Mouse (Mus musculus): ENCODE results near the gene Acad10. TPM values are rescaled to one million over a fixed set of nuclear protein-coding genes. Genes with fewer than 3 reads are reported as not detected.
"Not testable (repeated sequence)": the region's sequence is repeated elsewhere in the genome, so short reads cannot be mapped to it uniquely, and the experiment has no call there.

The Acad10 gene
- polyA plus RNA-seq (2015; fragmentation: Nextera tagmentation; extraction: Ambion mirVana): 1.0 and 1.1 TPM in 2 replicates

- peak within 1 kb of the TSS; percentile 64 for H3K27ac ChIP-seq (replicated peaks)
- 1% methylated on average over 85 of the region's 85 CpGs for WGBS
- peak within 1 kb of the TSS; percentile 68 for H3K4me2 ChIP-seq (replicated peaks)
- peaks cover 22% of the 10 kb centered on the region for H3K4me1 ChIP-seq
- H3K27me3 ChIP-seq: no peaks in the 10 kb centered on the region
- H3K9me3 ChIP-seq: no peaks in the 10 kb centered on the region
- H3K36me3 ChIP-seq: peaks cover 22% of the 10 kb centered on the region
- ATAC-seq (replicated peaks): peak; percentile 90
- peak within 1 kb of the TSS; percentile 83 for H3K9ac ChIP-seq (replicated peaks)
- peak within 1 kb of the TSS; percentile 85 for H3K4me3 ChIP-seq
Measured at GRCm38 (mm10) chr5:121660059-121660896, at the start of gene Acad10, which contains the start of gene Brap. Acad10 (minus strand) TSS chr5:121660514. Brap (plus strand) TSS chr5:121660563.

GRCm38 (mm10) chr5:121704512-121705248 is 44.4 kb upstream of the Acad10 start:
- 0 out of 2 replicates have a peak overlapping the region, but pooled peaks have one; percentile 9 for H3K9ac ChIP-seq (replicated peaks)
- whole genome bisulfite sequencing: 3% methylated on average over 20 of the region's 20 CpGs
- H3K27ac ChIP-seq (replicated peaks): no peak overlapping the region
- H3K4me3 ChIP-seq: peak overlapping the region; percentile 21
- H3K36me3 ChIP-seq: no peaks in the 10 kb centered on the region
- no peaks in the 10 kb centered on the region for H3K9me3 ChIP-seq
- ATAC-seq (replicated peaks): no peak
- H3K27me3 ChIP-seq: no peaks in the 10 kb centered on the region
- peaks cover 10% of the 10 kb centered on the region for H3K4me1 ChIP-seq
- peak overlapping the region; percentile 41 for H3K4me2 ChIP-seq (replicated peaks)

- H3K4me3 ChIP-seq: no peak overlapping the region
- no peak for ATAC-seq (replicated peaks)
- 57% methylated on average over 1 of the region's 1 CpGs for WGBS
- no peak overlapping the region for H3K27ac ChIP-seq (replicated peaks)
- no peaks in the 10 kb centered on the region for H3K36me3 ChIP-seq
- no peak overlapping the region for H3K9ac ChIP-seq (replicated peaks)
- peaks cover 10% of the 10 kb centered on the region for H3K4me1 ChIP-seq
- H3K4me2 ChIP-seq (replicated peaks): no peak overlapping the region
- H3K27me3 ChIP-seq: no peaks in the 10 kb centered on the region
- H3K9me3 ChIP-seq: no peaks in the 10 kb centered on the region
Measured at GRCm38 (mm10) chr5:121703341-121703740, 43.0 kb upstream of the Acad10 start.

- H3K9me3 ChIP-seq: no peaks in the 10 kb centered on the region
- H3K36me3 ChIP-seq: no peaks in the 10 kb centered on the region
- H3K4me3 ChIP-seq: no peak overlapping the region
- H3K27ac ChIP-seq (replicated peaks): no peak overlapping the region
- no peaks in the 10 kb centered on the region for H3K27me3 ChIP-seq
- H3K9ac ChIP-seq (replicated peaks): no peak overlapping the region
- no peak for ATAC-seq (replicated peaks)
- H3K4me2 ChIP-seq (replicated peaks): no peak overlapping the region
- peaks cover 10% of the 10 kb centered on the region for H3K4me1 ChIP-seq
- 72% methylated on average over 8 of the region's 8 CpGs for WGBS
Measured at GRCm38 (mm10) chr5:121701111-121701769, 40.9 kb upstream of the Acad10 start.

GRCm38 (mm10) chr5:121700496-121700895 is 40.2 kb upstream of the Acad10 start:
- 33% methylated on average over 11 of the region's 11 CpGs for WGBS
- peaks cover 10% of the 10 kb centered on the region for H3K4me1 ChIP-seq

GRCm38 (mm10) chr5:121699891-121700290 is 39.6 kb upstream of the Acad10 start:
- H3K4me2 ChIP-seq (replicated peaks): no peak overlapping the region

More at GRCm38 (mm10) chr5:121700496-121700895, 40.2 kb upstream of the Acad10 start:
- no peak overlapping the region for H3K4me2 ChIP-seq (replicated peaks)
- ATAC-seq (replicated peaks): no peak
- H3K9me3 ChIP-seq: no peaks in the 10 kb centered on the region
- no peak overlapping the region for H3K9ac ChIP-seq (replicated peaks)
- H3K4me3 ChIP-seq: no peak overlapping the region
- no peaks in the 10 kb centered on the region for H3K36me3 ChIP-seq
- no peaks in the 10 kb centered on the region for H3K27me3 ChIP-seq
- H3K27ac ChIP-seq (replicated peaks): no peak overlapping the region

GRCm38 (mm10) chr5:121696761-121697160 is 36.4 kb upstream of the Acad10 start:
- no peak overlapping the region for H3K4me2 ChIP-seq (replicated peaks)
- H3K4me3 ChIP-seq: no peak overlapping the region
- no peaks in the 10 kb centered on the region for H3K9me3 ChIP-seq
- 39% methylated on average over 6 of the region's 6 CpGs for WGBS
- no peak for ATAC-seq (replicated peaks)
- no peaks in the 10 kb centered on the region for H3K36me3 ChIP-seq
- H3K27ac ChIP-seq (replicated peaks): no peak overlapping the region
- H3K4me1 ChIP-seq: no peaks in the 10 kb centered on the region
- no peaks in the 10 kb centered on the region for H3K27me3 ChIP-seq
- no peak overlapping the region for H3K9ac ChIP-seq (replicated peaks)

More at GRCm38 (mm10) chr5:121699891-121700290, 39.6 kb upstream of the Acad10 start:
- H3K27ac ChIP-seq (replicated peaks): no peak overlapping the region
- no peak overlapping the region for H3K9ac ChIP-seq (replicated peaks)
- H3K36me3 ChIP-seq: no peaks in the 10 kb centered on the region
- H3K27me3 ChIP-seq: no peaks in the 10 kb centered on the region
- WGBS: 60% methylated on average over 5 of the region's 5 CpGs
- no peak overlapping the region for H3K4me3 ChIP-seq
- H3K4me1 ChIP-seq: peaks cover 6% of the 10 kb centered on the region
- H3K9me3 ChIP-seq: no peaks in the 10 kb centered on the region
- no peak for ATAC-seq (replicated peaks)

GRCm38 (mm10) chr5:121692897-121693296 is 32.6 kb upstream of the Acad10 start:
- no peak overlapping the region for H3K27ac ChIP-seq (replicated peaks)
- H3K4me3 ChIP-seq: no peak overlapping the region
- WGBS: 78% methylated on average over 4 of the region's 4 CpGs
- H3K4me1 ChIP-seq: peaks cover 12% of the 10 kb centered on the region
- H3K9ac ChIP-seq (replicated peaks): no peak overlapping the region
- H3K36me3 ChIP-seq: no peaks in the 10 kb centered on the region
- no peak overlapping the region for H3K4me2 ChIP-seq (replicated peaks)
- H3K9me3 ChIP-seq: no peaks in the 10 kb centered on the region
- H3K27me3 ChIP-seq: no peaks in the 10 kb centered on the region
- no peak for ATAC-seq (replicated peaks)

- H3K9me3 ChIP-seq; H3K9ac ChIP-seq (replicated peaks); H3K36me3 ChIP-seq; ATAC-seq (replicated peaks); H3K4me3 ChIP-seq; H3K4me2 ChIP-seq (replicated peaks); H3K27me3 ChIP-seq: not testable (repeated sequence)
- 0 out of 2 replicates have a peak overlapping the region, but pooled peaks have one; percentile 67 for H3K27ac ChIP-seq (replicated peaks)
- 77% methylated on average over 7 of the region's 7 CpGs for WGBS
- peaks cover 12% of the 10 kb centered on the region for H3K4me1 ChIP-seq
Measured at GRCm38 (mm10) chr5:121691436-121691835, 31.1 kb upstream of the Acad10 start.

GRCm38 (mm10) chr5:121690482-121691211 is 30.3 kb upstream of the Acad10 start:
- Histone ChIP-seq H3K9ac (replicated peaks) (no peak overlapping the region), H3K27ac (replicated peaks) (peak overlapping the region; percentile 67), H3K36me3 (peaks cover 16% of the 10 kb centered on the region), H3K4me3 (no peak overlapping the region), H3K4me1 (peaks cover 12% of the 10 kb centered on the region), H3K27me3 (no peaks in the 10 kb centered on the region), H3K9me3 (no peaks in the 10 kb centered on the region), H3K4me2 (replicated peaks) (no peak overlapping the region)
- no peak for ATAC-seq (replicated peaks)
- 78% methylated on average over 7 of the region's 7 CpGs for whole genome bisulfite sequencing

- no peak overlapping the region for H3K4me2 ChIP-seq (replicated peaks)
- H3K36me3 ChIP-seq: peaks cover 57% of the 10 kb centered on the region
- peaks cover 12% of the 10 kb centered on the region for H3K4me1 ChIP-seq
- H3K9me3 ChIP-seq: no peaks in the 10 kb centered on the region
- no peak overlapping the region for H3K27ac ChIP-seq (replicated peaks)
- no peak for ATAC-seq (replicated peaks)
- WGBS: 84% methylated on average over 15 of the region's 15 CpGs
- H3K27me3 ChIP-seq: no peaks in the 10 kb centered on the region
- no peak overlapping the region for H3K9ac ChIP-seq (replicated peaks)
- H3K4me3 ChIP-seq: no peak overlapping the region
Measured at GRCm38 (mm10) chr5:121686113-121686898, 26.0 kb upstream of the Acad10 start.
